Mouse (Mus musculus): ENCODE data around the gene Abhd6. TPM values are rescaled to one million over a fixed set of nuclear protein-coding genes. Genes with fewer than 3 reads are reported as not detected.

Gene Abhd6
- polyA plus RNA-seq, 1 experiment from 2014 or later: 14.1 TPM

DNA sequence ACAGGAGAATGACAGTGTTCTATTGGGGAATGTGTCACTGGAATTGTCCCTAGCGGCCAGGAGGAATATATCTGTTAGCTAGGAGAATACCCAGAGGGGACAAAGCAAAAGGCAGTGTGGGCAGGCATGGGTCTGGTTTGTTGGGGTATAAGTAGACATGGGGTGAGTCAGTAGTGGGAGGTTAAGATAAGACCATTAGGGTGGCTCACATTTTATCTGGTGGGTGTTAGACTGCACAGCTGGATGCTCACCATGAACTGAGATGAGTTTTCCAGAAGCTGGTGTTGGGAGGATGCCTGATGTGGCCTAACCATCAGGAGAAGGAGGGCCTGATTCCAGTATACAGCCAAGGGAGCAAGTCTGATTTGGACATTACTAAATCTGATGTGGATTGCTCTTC lies 14.2 kb downstream of the Abhd6 start:
- H3K4me1 ChIP-seq (ENCODE audit: control insufficient read depth, insufficient read depth, low read length): peaks cover 4% of the 10 kb centered on the region; the same call in 1 of the 2 replicates
- no peak overlapping the region for H3K4me2 ChIP-seq (ENCODE audit: low read depth, low read length)
- H3K27me3 ChIP-seq (replicated peaks; ENCODE audit: control insufficient read depth, insufficient read depth, low read length): no peaks in the 10 kb centered on the region
- no peak overlapping the region for H3K4me3 ChIP-seq (ENCODE audit: low read length)
- H3K9me3 ChIP-seq (ENCODE audit: control insufficient read depth, low read length): no peaks in the 10 kb centered on the region
- no peak overlapping the region for H3K9ac ChIP-seq (ENCODE audit: low read depth, low read length)
- no peak for ATAC-seq
- WGBS: 81% methylated on average over 1 of the region's 1 CpGs
- no peak overlapping the region for H3K27ac ChIP-seq (ENCODE audit: low read length)
- H3K36me3 ChIP-seq (ENCODE audit: control insufficient read depth, insufficient read depth, low read length): no peaks in the 10 kb centered on the region

DNA sequence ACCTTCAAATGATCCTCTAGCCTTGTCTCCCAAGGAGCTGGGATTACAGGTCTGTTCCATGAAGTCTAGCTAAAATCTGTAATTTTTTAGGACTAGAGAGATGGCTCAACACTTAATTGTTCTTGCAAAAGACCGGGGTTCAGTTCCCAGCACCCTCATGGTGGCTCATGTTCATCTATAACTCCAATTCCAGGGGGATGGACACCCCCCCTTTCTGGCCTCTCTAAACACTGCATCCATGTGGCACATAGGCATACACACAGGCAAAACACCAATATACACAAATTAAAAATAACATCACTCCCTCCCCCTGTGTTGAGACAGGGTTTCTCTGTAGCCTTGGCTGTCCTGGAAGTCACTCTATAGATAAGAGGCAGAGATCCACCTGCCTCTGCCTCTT lies 17.3 kb downstream of the Abhd6 start:
- Histone ChIP-seq H3K27me3 (replicated peaks; ENCODE audit: control insufficient read depth, insufficient read depth, low read length) (no peaks in the 10 kb centered on the region), H3K4me3 (ENCODE audit: low read length) (no peak overlapping the region), H3K9ac (ENCODE audit: low read depth, low read length) (no peak overlapping the region), H3K9me3 (ENCODE audit: control insufficient read depth, low read length) (no peaks in the 10 kb centered on the region), H3K4me2 (ENCODE audit: low read depth, low read length) (no peak overlapping the region), H3K36me3 (ENCODE audit: control insufficient read depth, insufficient read depth, low read length) (no peaks in the 10 kb centered on the region), H3K4me1 (ENCODE audit: control insufficient read depth, insufficient read depth, low read length) (peaks cover 4% of the 10 kb centered on the region; the same call in 1 of the 2 replicates), H3K27ac (ENCODE audit: low read length) (no peak overlapping the region)
- ATAC-seq: no peak
- WGBS: 94% methylated on average over 1 of the region's 1 CpGs

DNA sequence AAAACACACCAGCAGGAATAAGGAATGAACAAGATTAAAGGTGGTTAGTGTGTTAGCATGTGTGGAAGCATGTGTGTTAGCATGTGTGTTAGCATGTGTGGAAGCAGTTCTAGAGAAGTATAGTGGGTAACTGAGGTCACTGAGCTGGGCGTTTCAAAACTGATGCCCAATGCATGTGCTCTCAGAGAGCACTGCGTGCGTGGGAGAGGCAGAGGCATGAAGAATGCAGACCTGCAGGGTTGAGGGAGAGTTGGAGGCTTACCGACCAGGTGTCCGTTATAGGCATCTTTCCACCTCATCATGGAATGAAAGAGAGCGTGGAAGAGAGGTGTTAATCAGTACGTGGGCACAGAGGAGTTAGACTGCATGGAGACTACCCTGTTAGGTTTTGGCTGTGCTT lies 17.8 kb downstream of the Abhd6 start:
- Histone ChIP-seq H3K27ac (ENCODE audit: low read length) (no peak overlapping the region), H3K4me2 (ENCODE audit: low read depth, low read length) (no peak overlapping the region), H3K9me3 (ENCODE audit: control insufficient read depth, low read length) (no peaks in the 10 kb centered on the region), H3K36me3 (ENCODE audit: control insufficient read depth, insufficient read depth, low read length) (no peaks in the 10 kb centered on the region), H3K4me3 (ENCODE audit: low read length) (no peak overlapping the region), H3K27me3 (replicated peaks; ENCODE audit: control insufficient read depth, insufficient read depth, low read length) (no peaks in the 10 kb centered on the region), H3K4me1 (ENCODE audit: control insufficient read depth, insufficient read depth, low read length) (peaks cover 4% of the 10 kb centered on the region; the same call in 1 of the 2 replicates), H3K9ac (ENCODE audit: low read depth, low read length) (no peak overlapping the region)
- ATAC-seq: no peak
- WGBS: 88% methylated on average over 7 of the region's 7 CpGs

DNA sequence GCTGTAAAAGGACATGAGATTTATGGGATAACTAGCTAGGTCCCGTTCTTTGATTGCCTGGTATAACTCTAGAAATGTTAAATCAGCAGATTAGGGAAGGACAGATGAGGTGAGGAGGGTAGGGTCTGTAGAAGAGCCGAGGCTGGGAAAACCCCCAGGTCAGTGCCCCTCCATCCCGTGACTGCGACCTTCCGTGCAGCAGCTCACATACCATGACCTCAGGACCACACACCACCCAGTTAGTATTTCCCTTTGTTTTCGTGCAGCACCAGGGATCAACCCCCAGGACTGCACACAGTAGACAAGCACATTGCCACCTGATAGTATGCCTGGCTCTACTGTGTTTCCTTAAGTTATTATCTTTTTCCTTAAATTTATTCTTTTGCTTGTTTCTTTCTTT lies 21.8 kb downstream of the Abhd6 start:
- 51% methylated on average over 6 of the region's 6 CpGs for WGBS
- no peaks in the 10 kb centered on the region for H3K27me3 ChIP-seq (replicated peaks; ENCODE audit: control insufficient read depth, insufficient read depth, low read length)
- no peaks in the 10 kb centered on the region for H3K4me1 ChIP-seq (ENCODE audit: control insufficient read depth, insufficient read depth, low read length)
- no peak for ATAC-seq
- no peak overlapping the region for H3K4me2 ChIP-seq (ENCODE audit: low read depth, low read length)
- H3K36me3 ChIP-seq (ENCODE audit: control insufficient read depth, insufficient read depth, low read length): no peaks in the 10 kb centered on the region
- no peak overlapping the region for H3K4me3 ChIP-seq (ENCODE audit: low read length)
- no peak overlapping the region for H3K9ac ChIP-seq (ENCODE audit: low read depth, low read length)
- H3K27ac ChIP-seq (ENCODE audit: low read length): no peak overlapping the region
- no peaks in the 10 kb centered on the region for H3K9me3 ChIP-seq (ENCODE audit: control insufficient read depth, low read length)

DNA sequence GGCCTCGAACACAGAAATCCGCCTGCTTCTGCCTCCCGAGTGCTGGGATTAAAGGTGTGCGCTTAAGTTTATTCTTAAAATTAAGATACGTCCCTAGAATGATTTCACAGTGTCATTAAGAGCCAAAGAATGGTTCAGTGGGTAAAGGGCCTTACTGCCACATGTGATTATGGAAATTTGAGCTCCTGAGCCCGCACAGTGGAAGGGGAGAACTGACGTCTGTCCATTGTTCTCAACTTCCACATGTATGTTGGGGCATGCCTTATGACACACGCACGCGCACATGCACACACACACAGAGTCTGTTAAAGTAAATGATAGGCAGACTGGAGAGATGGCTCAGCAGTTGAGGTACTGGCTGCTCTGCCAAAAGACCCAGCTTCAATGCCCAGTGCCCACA lies 22.2 kb downstream of the Abhd6 start:
- Histone ChIP-seq H3K9me3 (ENCODE audit: control insufficient read depth, low read length) (no peaks in the 10 kb centered on the region), H3K36me3 (ENCODE audit: control insufficient read depth, insufficient read depth, low read length) (no peaks in the 10 kb centered on the region), H3K4me2 (ENCODE audit: low read depth, low read length) (no peak overlapping the region), H3K27ac (ENCODE audit: low read length) (no peak overlapping the region), H3K4me3 (ENCODE audit: low read length) (no peak overlapping the region), H3K27me3 (replicated peaks; ENCODE audit: control insufficient read depth, insufficient read depth, low read length) (no peaks in the 10 kb centered on the region), H3K4me1 (ENCODE audit: control insufficient read depth, insufficient read depth, low read length) (no peaks in the 10 kb centered on the region), H3K9ac (ENCODE audit: low read depth, low read length) (no peak overlapping the region)
- ATAC-seq: no peak
- WGBS: 91% methylated on average over 10 of the region's 10 CpGs

DNA sequence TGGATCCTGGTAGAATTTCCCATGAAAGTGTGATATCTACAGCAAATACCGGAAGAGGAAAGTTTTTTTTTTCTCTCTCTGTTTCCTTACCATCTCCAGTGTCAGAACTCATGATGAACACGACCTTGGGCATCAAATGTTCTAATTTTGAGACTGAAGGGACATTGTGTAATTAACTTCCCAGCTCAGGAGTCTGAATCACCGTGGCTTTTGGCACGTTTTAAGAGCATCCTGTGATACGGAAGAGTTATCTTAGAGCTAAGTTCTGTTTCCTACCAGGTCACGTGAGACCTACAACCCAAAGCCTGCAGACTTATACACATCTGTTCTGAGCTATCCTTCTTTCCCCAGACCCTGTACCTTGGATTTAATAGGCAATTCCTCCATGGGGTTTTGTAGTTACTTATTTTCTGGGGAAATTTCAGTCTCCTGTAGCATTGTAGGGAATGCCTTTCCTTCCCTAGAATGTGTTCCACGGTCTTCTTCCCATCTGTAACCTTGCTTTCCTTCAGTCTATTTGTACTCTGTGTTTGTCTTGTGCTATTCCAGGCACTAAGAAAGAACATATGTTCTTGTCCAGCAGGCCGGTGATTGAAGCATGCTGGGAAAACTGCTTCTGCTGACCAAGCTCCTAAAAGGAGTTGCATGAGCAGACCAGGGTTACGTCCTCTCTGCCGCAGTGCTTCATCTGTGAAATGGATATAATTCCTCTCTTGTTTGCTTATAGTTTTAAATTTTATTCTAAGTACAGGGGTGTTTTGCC lies 24.2 kb downstream of the Abhd6 start:
- H3K27ac ChIP-seq (ENCODE audit: low read length): no peak overlapping the region
- no peak overlapping the region for H3K9ac ChIP-seq (ENCODE audit: low read depth, low read length)
- no peak overlapping the region for H3K4me2 ChIP-seq (ENCODE audit: low read depth, low read length)
- no peaks in the 10 kb centered on the region for H3K4me1 ChIP-seq (ENCODE audit: control insufficient read depth, insufficient read depth, low read length)
- H3K36me3 ChIP-seq (ENCODE audit: control insufficient read depth, insufficient read depth, low read length): no peaks in the 10 kb centered on the region
- WGBS: 77% methylated on average over 10 of the region's 10 CpGs
- no peaks in the 10 kb centered on the region for H3K9me3 ChIP-seq (ENCODE audit: control insufficient read depth, low read length)
- ATAC-seq: no peak
- no peaks in the 10 kb centered on the region for H3K27me3 ChIP-seq (replicated peaks; ENCODE audit: control insufficient read depth, insufficient read depth, low read length)
- no peak overlapping the region for H3K4me3 ChIP-seq (ENCODE audit: low read length)

DNA sequence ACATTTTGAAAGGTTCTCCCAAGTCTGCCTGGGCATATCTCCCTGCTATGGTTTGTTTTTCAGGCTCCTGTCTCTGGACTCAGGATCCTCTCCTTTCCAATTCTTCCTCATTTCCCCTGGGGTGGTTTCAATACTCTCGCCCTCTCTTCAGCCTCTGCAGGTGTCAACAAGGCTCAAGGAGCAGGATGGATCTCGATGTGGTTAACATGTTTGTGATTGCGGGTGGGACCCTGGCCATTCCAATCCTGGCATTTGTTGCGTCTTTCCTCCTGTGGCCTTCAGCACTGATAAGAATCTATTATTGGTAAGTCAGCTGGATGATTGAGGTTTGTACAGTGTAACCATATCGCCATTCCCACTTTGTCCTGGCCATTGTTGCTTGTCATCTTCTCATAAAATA lies 25.4 kb downstream of the Abhd6 start:
- Histone ChIP-seq H3K9me3 (ENCODE audit: control insufficient read depth, low read length) (no peaks in the 10 kb centered on the region), H3K9ac (ENCODE audit: low read depth, low read length) (no peak overlapping the region), H3K4me2 (ENCODE audit: low read depth, low read length) (no peak overlapping the region), H3K4me1 (ENCODE audit: control insufficient read depth, insufficient read depth, low read length) (no peaks in the 10 kb centered on the region), H3K27me3 (replicated peaks; ENCODE audit: control insufficient read depth, insufficient read depth, low read length) (no peaks in the 10 kb centered on the region), H3K36me3 (ENCODE audit: control insufficient read depth, insufficient read depth, low read length) (no peaks in the 10 kb centered on the region), H3K4me3 (ENCODE audit: low read length) (no peak overlapping the region), H3K27ac (ENCODE audit: low read length) (no peak overlapping the region)
- no peak for ATAC-seq
- WGBS: 84% methylated on average over 5 of the region's 5 CpGs

DNA sequence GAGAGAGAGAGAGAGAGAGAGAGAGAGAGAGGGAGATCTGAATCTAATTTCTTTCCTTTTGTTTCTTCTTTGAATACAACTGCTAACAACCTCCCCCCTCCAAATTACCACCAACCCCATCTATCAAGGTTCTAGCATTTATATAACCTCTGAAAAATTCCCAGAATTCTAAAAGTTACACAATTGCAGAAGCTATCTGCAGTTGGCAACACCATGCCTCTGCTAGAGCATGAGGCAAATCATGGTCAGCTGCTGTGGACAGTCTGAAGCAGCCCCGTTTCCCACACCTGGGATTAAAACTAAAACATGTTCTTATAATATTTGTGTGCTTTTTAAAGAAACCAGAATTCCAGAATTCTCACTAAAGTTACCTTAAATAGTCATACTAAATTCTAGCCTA lies 27.1 kb downstream of the Abhd6 start:
- no peak overlapping the region for H3K9ac ChIP-seq (ENCODE audit: low read depth, low read length)
- no peaks in the 10 kb centered on the region for H3K4me1 ChIP-seq (ENCODE audit: control insufficient read depth, insufficient read depth, low read length)
- H3K27me3 ChIP-seq (replicated peaks; ENCODE audit: control insufficient read depth, insufficient read depth, low read length): no peaks in the 10 kb centered on the region
- WGBS: 73% methylated on average over 1 of the region's 1 CpGs
- no peak overlapping the region for H3K4me2 ChIP-seq (ENCODE audit: low read depth, low read length)
- no peaks in the 10 kb centered on the region for H3K9me3 ChIP-seq (ENCODE audit: control insufficient read depth, low read length)
- ATAC-seq: no peak
- H3K4me3 ChIP-seq (ENCODE audit: low read length): no peak overlapping the region
- H3K36me3 ChIP-seq (ENCODE audit: control insufficient read depth, insufficient read depth, low read length): no peaks in the 10 kb centered on the region
- no peak overlapping the region for H3K27ac ChIP-seq (ENCODE audit: low read length)

DNA sequence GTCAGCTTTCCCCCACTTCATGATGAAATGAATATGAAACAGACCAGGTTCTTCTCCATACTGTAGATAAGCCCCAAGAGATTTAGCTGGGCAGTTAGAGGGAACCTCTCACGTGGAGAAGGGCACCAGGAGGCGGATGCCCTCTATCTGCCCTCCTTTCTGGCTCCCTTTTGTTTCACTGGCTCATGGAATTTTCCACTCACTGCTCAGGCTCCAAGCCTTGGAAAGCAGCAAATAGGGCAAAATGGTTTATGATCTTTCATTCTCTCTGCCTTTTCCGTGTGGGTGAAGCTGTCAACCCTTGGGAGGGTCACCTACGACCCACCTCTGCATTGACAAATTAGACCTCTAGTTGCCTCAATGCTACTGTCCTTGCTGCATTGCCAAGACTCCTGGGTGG lies 27.8 kb downstream of the Abhd6 start:
- H3K4me3 ChIP-seq (ENCODE audit: low read length): no peak overlapping the region
- H3K4me1 ChIP-seq (ENCODE audit: control insufficient read depth, insufficient read depth, low read length): no peaks in the 10 kb centered on the region
- H3K27me3 ChIP-seq (replicated peaks; ENCODE audit: control insufficient read depth, insufficient read depth, low read length): no peaks in the 10 kb centered on the region
- no peak for ATAC-seq
- H3K27ac ChIP-seq (ENCODE audit: low read length): no peak overlapping the region
- no peaks in the 10 kb centered on the region for H3K36me3 ChIP-seq (ENCODE audit: control insufficient read depth, insufficient read depth, low read length)
- H3K4me2 ChIP-seq (ENCODE audit: low read depth, low read length): no peak overlapping the region
- H3K9ac ChIP-seq (ENCODE audit: low read depth, low read length): no peak overlapping the region
- 59% methylated on average over 4 of the region's 4 CpGs for WGBS
- no peaks in the 10 kb centered on the region for H3K9me3 ChIP-seq (ENCODE audit: control insufficient read depth, low read length)
